Mouse (Mus musculus): ENCODE data around the gene Exoc6b.
A peak's percentile ranks its signal among the peaks of the same experiment; 100 is the strongest.

Exoc6b gene

DNA sequence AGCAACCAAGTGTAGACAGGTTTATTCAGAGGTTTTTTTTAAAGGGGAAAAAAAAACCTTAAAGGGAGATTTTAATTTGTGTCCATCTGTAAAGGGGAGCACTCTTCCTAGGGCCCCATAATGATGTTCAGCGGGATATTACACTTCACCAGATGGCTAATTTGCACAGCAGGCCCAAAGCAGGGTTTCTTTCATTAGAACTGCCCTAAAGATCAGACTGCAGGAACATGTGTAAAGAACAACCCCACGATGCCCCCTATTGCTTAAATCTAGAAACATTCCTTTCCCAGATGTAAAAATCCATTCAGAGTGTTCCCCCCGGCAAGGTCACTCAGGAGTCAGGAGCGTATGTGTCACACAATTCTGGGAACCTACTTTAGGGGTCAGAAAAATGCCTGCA, 202.2 kb downstream of the Exoc6b start:
- no peak for DNase-seq

DNA sequence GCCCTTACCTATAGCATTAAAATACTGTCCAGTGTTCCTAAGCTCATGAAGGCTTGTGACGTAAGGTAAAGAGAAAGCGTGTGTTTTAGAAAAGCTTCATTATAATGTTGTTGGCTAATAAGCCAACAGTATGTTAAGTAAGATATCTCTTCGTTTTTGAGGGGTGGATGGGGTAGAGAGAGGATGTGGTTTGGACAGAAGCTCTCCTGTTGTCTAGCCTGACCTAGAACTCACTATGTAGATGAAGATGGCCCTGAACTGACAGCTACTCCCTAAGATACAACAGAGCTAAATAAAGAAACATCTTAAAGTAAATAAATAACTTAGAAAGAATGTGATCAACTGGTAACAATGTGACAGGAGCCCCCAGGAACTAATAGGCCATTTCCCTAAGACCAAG, 204.7 kb downstream of the Exoc6b start:
- DNase-seq: no peak

DNA sequence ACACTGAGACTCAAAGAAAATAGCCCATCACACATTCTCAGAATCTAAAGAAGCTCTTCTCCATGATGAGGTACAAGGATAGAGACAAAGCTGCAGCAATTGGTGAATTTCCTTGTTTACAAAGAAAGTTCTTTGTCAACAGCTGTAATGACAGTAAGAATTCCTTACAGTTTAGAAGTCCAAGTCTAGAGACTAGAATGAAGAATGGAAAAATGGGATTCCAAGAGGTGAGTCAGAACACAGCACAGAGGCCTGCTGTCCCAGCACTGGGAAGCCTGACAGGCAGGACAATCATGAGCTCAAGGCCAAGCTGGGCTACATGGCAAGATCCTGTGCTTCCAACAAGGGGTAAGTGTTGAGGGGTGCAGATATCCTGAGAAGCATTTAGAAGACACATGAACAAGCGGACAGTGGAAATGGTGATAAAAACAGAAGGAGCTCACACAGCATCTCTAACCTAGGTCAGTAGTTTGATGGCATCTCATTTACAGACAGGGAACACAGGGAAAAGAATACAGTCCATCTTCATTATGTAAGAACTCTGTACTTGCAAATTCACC, 205.4 kb downstream of the Exoc6b start:
- no peak for DNase-seq

DNA sequence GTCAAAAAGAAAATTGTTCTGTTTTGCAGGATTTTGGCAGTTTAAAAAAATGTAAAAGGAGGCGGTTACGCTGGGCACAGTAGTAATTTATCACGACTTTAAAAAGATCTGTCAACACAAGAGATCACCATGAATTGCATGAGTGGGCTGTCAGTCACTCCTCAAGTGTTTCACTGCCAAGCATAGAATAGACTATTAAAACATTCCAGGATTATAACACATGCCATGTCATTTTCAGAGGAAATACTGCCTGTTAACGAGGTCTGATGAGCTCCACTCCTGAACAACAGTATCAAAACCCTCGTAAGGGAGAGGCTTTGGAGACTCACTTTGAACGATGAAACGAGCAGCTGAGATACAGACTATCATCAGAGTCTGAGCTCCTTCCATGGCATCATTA, 223.6 kb downstream of the Exoc6b start:
- no peak for DNase-seq

DNA sequence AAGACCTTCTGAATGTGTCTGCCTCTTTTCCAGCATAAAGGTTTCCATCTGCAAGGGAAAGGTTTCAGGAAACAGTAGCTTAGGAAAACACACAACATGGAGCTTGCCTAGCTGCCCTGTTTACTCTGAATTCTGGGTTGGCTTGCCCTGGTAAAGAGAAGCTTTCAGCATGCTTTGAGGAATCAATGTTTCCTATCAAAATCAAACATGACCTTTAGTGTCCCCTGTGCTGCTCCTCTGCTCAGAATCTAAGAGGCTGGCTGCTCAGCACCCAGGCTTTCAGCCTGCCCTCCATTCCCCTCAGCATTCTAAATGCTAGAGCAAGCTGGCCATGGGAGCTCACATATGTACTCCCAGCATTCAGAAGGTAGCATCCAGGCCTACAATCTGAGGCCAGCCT, 228.2 kb downstream of the Exoc6b start:
- no peak for DNase-seq

DNA sequence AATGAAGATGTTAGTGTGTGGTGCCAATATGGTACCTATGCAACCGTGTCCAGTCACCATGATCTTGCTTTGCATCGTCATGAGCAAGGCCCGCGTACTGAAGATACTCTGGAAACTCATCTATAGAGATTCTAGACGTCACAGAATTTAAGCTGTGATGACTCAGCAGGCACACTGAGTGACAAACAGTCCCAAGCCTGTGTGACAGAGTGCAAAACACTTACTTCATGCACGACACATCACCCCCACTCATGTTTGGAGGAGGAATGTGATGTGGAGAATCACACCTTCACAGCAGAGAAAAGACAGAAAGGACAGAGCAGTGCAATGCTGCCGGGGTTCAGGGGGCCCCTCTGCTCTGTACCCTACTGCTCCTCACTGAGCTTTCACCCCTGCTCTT, 261.8 kb downstream of the Exoc6b start:
- DNase-seq: no peak

DNA sequence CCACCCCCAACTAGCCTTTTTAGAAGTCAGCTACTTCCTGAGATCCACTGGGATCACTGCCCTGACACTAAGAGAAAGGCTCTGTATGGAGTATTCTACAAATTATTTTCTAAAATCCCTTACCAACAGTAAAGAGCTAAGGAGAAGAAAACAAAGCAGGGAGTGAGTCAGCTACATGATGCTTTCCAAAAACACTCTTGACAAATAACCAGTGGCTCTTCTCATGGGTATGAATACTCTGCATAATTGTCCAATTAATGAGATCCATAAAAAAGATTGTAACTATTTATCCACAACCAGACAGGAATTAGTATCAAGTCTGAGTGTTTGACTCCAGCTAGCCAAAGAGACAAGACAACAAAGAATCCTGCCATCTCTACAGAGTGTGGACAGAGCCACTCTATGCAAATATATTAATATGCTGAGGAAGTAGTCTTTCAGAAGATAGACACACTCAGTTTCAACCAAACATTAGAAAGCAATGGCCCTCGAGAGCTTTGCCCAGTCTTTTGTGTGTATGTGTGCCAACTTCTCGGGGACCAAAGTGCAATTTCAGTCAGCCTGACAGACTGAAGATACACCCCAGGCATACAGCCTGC, 263.1 kb downstream of the Exoc6b start:
- no peak for DNase-seq

DNA sequence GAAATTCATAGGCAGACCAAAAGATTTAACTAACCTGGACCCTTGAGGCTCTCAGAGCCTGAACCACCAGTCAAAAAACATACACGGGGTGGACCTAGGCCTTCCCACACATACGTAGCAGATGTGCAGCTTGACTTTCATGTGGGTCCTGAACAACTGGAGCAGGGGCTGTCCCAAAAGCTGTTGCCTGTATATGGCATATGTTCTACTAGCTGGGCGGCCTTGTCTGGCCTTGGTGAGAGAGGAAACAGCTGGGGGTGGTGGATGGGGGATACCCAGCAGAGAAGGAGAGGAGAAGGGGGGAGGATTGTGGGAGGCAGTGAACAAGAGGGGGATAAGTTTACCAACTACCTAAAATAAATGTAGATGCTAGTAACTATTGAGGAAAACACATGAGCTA, 270.6 kb downstream of the Exoc6b start:
- no peak for DNase-seq

DNA sequence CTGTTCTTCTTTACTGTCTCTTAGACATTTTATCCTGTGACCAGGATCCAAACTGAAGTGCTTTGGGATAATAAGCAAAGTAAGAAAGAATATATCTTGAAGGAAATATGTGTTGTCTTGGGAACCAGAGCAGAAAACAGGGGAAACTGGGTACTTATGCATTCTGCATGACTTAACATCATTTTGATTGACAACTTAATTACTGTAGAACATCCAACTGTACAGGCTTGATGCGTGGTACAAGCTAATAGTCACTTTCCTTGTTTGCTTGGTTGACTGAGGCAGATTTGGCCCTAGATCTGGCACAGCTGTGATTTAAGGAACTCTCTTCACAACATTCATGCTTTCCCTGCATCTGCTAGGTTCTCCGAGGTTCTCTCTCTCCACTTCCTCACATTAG, 285.3 kb downstream of the Exoc6b start:
- peak; percentile 26 for DNase-seq

DNA sequence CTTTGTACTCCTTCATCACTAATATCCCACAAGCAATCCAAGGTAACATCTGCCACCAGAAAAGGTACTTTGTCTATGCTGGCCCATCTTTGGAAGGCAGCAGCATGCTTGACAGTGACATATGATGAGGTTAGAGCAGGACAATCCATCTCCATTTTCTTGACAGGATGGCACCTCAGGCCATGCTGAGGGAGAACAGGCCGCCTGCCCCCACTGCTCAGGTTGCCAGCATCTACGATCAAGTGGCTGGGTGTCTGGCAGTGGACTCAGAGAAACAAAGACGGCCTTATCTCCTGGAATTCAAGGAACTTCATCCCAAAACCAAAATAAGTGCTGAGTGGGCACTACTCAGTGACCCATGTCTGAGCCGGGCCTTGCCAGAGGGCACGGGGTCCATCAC, 289.3 kb downstream of the Exoc6b start:
- DNase-seq: no peak

DNA sequence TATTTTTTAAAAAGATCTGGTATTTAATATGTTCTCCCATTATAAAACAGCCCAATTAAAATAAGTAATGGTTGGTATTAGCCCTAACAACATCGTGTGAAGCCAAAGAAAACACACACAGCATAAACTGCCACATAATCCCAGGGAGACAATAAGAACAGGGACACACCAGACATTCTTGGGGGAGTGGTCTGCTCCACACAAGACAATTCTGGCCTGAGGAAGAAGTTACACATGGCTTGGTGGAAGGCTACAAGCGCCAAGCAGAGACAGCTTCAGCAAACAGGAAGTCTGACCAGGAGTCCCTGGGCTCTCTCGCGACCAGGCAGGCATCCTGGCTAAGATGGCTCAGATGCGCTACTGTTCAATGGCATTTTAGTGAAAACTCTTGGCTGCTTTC, 290.3 kb downstream of the Exoc6b start:
- DNase-seq: no peak

DNA sequence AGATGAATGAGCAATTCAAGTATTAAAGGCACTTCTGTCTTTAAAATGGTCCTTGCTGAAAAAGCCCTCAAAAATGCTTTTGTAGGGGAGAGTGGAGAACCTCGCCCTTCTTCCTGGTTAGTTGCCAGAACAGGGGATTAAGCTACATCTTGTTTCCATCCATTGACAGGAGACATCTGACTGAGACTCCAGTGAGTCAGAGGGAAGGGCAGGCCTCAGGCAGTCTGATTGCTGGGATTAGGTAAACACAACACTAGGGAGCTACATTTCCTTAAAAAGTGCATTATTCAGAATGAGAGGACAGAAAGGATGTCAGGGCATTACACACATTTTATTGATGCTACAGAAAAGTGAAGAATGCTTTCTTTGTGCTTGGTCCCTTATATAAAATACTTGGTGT, 293.4 kb downstream of the Exoc6b start:
- DNase-seq: no peak

DNA sequence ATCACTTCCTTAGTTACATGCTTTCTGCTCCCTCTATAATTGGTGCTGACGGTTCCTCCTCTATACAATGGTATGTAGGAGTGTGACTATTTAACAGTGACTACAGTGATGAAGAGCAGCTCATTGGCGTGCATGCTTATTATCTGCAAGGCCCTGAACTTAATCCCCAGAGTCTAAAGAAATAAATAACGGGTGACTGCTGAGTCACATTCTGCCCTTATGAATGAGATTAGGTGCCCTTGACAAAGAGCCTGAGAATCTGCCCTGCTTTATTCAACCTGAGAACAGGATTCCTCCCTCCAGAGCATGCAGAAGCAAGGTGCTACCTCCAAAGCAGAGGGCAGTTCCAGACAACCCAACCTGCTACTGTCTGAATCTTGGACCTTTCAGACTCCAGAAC, 314.0 kb downstream of the Exoc6b start:
- DNase-seq: no peak

DNA sequence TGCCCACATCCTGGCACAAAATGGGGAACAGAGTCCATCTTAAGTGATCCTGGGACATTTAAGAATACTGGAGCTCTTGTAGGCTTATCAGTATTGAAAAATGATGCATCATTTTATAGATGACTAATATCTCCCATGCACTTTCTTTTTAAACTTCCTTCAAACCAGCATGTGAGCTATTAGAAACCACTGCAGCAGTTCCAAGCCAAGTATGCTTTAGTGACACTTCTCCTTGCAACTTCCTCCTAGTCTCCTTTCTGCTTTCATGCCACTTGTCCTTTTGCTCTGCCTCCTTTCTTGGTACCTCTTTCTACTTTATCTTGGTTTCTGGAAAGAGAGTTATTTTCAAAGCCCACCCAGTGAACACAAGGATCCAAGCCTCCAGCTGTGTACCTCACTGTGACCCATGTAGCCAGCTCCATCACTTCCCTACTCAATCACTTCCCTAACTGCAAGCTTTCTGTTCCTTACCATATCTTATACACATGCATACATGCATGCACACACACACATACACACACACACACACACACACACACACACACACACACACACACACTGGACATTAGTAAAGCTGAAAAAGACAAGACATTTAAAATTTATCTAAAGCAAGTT, 316.4 kb downstream of the Exoc6b start:
- no peak for DNase-seq

DNA sequence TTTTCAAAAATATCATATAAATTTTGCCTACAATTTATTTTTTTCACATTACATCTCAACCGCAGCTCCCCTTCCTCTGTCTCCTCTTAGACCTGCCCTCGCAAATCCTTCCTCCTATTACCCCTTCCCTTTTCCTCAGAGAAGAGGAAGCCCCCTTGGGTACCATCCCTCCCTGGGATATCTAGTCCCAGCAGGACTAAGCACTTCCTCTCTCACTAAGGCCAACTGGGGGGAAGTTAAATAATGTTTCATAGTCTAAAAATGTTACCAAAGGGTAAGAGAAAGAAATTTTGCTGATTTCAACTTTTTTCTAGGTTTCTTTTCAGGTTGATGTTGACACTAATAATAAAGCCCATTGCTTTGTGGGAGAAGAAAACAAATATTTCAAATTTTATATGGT, 317.9 kb downstream of the Exoc6b start:
- no peak for DNase-seq

DNA sequence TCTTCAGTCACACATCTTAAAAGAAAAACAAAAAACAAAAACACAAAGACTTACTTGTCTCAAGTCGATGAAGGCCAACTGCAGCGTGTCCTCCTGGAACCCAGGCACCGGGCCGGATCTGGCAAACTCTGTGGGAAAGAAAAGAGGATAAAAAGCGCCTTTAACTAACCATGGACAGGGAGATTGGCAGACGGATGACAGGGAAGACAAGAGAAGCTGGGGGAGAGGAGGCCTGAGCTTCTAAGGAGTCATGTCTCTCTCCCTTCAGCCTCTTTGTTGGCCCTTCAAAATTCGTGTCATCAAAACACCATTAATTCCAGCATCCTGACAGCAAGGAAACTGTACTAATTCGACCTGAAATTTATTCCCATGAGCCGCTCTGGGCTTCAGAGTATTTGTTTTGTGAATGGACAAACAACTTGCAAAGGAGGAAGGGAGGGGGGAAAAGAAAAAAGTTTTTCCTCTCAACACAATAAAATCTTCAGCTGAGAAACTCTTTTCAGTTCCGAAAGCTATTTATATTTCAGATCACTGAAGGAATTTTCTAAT, 322.4 kb downstream of the Exoc6b start:
- DNase-seq: no peak

DNA sequence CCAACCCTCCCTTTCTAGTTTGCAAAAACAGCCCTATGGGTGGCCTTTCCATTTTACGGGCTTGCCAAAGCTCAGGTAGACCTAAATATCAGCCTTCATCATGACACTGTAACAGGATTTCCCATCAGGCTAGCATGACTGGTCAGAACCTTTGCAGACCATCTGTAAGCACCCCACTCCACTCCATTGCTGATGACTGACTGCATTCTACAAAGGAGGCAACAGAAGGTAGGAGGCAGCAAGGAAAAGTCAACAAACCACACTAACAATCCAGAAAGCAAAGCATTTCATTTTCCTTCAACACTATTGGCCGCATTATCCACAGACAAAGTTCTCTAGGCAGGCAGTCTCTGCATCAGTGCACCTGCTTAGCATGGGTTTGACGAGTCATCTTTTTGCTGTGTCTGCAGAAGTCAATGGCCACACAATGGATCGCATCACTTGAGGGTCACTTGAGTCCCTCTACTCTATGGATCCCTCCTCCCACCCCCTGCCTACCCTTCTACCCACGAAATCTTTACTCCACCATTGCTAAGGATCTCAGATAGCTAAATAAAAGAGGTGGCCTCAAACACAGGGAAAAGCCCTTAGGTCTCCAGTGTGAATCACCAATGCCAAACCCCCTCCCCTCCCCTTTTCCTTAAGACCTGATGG, 323.0 kb downstream of the Exoc6b start:
- DNase-seq: no peak

DNA sequence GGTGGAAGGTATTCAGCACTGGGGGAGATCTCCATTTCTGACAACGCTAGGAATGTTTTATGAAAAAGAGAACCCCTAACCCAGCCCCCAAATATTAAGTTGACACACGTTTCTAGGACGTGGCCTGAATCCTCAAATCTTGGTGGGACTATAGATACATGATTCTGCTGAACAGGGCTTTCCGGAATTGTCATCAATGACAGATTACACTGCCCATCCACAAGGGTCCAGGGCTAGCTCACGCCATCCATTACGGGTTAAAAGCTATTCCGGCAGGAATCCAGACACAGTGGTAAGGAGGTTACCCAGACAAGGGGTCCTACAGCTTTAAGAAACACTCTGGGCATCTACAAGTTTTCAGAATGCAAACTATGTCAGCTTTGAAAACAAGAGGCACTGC, 323.7 kb downstream of the Exoc6b start:
- no peak for DNase-seq

DNA sequence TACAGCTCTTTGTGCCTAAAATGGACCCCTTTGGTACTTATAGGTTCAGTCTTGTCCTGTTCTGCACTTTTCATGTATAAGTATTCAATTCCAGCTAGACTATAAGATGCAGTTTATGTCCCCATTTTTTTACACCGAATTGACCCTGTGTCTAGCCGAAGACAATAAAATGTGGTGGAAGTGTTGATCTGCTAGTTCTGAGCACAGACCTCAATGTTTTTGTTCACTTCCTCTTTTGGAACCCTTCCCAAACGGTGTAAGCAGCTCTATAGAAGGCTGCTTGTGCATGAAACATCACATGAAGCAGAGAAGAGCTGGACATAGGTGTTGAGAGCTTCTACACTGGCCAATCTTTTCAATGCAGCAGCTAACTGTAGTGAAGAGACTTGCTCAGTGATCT, 327.1 kb downstream of the Exoc6b start:
- no peak for DNase-seq

DNA sequence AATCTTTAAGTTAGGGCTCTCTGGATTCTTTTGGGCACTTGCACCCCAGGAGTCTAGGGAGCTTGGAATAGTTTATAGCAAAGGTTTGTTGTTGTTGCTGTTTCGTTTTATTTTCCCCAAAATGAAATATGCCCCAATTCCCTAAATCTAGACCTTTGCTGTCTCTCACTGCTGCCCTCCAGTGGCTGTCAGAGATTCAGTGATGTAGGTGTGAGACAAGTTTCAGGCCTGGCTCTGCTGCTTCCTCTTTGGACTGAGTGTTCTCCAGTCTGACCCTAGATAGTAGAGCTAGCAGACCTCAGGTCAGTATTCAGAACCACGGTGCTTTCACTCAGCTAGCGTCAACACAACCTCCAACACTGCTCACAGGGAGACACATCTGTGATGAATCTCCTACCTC, 332.4 kb downstream of the Exoc6b start:
- DNase-seq: peak; percentile 29

DNA sequence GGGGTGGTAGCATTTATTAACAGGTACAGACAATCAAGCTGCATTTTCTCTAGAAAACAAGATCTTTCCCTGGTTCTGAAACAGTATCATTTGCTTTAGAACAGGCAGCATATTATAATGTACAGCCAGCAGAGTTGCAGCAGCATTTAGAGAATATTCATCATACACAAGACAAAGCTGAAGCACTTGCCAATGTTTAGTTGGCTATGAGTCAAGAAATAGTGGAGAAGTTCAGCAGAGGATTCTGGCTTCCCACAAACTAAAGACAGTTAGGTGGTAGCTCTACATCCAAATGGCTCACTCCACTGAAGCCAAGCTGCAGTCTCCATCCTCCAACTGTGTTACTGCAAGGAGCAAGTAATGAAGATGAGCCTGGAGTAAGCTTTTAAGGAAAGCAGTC, 342.4 kb downstream of the Exoc6b start:
- DNase-seq: no peak

DNA sequence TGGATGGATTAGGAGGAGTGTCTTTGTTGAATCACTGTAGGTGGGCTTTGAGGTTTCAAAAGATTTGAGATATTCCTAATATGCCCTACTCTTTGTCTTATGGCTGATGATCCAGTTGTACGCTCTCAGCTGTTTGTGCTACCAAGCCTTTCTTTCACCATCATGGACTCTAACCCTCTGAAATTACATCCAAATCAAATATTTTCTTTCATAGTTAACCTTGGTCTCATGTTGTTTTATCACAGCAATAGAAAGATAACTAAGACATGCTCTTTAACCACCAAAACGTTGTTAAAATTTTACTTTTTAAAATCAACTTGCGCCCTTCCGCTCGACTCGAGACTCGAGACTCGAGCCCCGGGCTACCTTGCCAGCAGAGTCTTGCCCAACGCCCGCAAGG, 356.1 kb downstream of the Exoc6b start:
- DNase-seq: no peak

DNA sequence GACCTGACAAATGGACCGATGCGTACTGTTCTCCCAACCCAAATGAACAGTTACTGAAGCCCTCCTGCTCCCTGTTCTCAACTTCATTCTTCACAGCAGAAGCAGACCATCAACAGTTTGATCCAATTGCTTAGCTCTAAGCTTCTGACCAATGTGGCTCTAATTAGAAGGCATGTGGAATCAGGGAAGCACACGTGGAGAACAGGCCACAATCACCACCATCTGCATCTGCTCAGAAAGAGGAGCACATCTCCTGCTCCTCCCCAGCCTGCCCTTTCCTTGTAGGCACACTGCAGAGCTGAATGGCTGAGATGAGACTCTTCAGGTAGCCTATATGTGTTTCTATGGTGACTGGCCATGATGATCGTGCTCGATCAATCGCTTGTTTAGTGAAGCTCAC, 358.5 kb downstream of the Exoc6b start:
- DNase-seq: no peak

DNA sequence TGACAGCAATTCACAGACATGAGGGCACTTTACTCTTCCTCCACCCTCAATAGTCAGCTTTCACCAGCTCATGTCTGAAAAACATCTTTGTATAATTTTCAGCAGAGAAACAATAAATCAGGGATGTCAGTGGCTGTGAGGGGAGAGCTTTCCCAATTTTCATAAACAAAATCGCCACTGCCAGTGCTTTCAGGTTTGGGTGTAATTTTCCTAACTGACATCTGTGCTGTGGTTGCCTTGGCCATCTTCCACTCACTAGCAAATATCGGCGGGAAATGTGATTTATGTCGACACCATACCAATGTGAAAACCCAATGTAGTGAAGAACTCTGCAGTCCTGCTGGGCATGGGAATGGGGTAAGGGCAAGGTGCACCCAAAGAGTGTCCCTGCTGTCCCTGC, 360.7 kb downstream of the Exoc6b start:
- DNase-seq: no peak

Data from layer of hippocampus, adult 9-11 months (tissue).